Mouse (Mus musculus) lung, embryonic 15.5 days (tissue): ENCODE data around the gene Cd99l2. TPM values are rescaled to one million over a fixed set of nuclear protein-coding genes. Genes with fewer than 3 reads are reported as not detected.

Experiments used
- ATAC-seq: fragments of 200-750 bp; cut with Nextera tagmentation; 2 replicates; pipeline ENCODE4 v1.8.0; 2017; ENCODE audit warnings: moderate number of reproducible peaks, borderline replicate concordance; ENCODE audit not compliant: low FRiP score, low TSS enrichment; ENCODE audit errors: extremely low read depth
- H3K27ac ChIP-seq: fragments of 300-500 bp; sonication (generic); 2 replicates; pipeline ENCODE4 v1.5.1; 2015; ENCODE audit warnings: moderate library complexity, mild to moderate bottlenecking, inconsistent platforms
- H3K27me3 ChIP-seq: fragments of 300-500 bp; sonication (generic); 2 replicates; pipeline ENCODE4 v1.6.1; 2015; ENCODE audit warnings: inconsistent platforms
- H3K36me3 ChIP-seq: fragments of 300-500 bp; sonication (generic); 2 replicates; pipeline ENCODE4 v1.6.1; 2015; ENCODE audit warnings: inconsistent platforms
- H3K4me1 ChIP-seq: fragments of 300-500 bp; sonication (generic); 2 replicates; pipeline ENCODE4 v1.6.1; 2015; ENCODE audit warnings: inconsistent platforms
- H3K4me2 ChIP-seq: fragments of 300-500 bp; sonication (generic); 2 replicates; pipeline ENCODE4 v1.6.1; 2015; ENCODE audit warnings: inconsistent platforms, mild to moderate bottlenecking, moderate library complexity
- H3K4me3 ChIP-seq: fragments of 300-500 bp; sonication (generic); 2 replicates; pipeline ENCODE4 v1.5.1; 2015; ENCODE audit warnings: mild to moderate bottlenecking, inconsistent platforms
- H3K9ac ChIP-seq: fragments of 300-500 bp; sonication (generic); 2 replicates; pipeline ENCODE4 v1.6.1; 2015; ENCODE audit warnings: inconsistent platforms
- H3K9me3 ChIP-seq: fragments of 300-500 bp; sonication (generic); 2 replicates; pipeline ENCODE4 v1.6.1; 2016; ENCODE audit warnings: inconsistent platforms
- WGBS: fragments of 180-500 bp; shearing (Covaris S2); methylation state at CpG from one replicate; pipeline ENCODE4 v1.1.7; 2015; 5-methylcytosine and 5-hydroxymethylcytosine counted together
- polyA plus RNA-seq: library from polyadenylated mRNA; unstranded; fragments of >200 nt; fragmentation: Nextera tagmentation; extraction: Ambion mirVana; gene quantifications from 2 replicates; pipeline ENCODE4 v1.2.1, GENCODE M21; 2015

Gene Cd99l2
- polyA plus RNA-seq, 1 experiment from 2014 or later: 31.9 TPM

DNA sequence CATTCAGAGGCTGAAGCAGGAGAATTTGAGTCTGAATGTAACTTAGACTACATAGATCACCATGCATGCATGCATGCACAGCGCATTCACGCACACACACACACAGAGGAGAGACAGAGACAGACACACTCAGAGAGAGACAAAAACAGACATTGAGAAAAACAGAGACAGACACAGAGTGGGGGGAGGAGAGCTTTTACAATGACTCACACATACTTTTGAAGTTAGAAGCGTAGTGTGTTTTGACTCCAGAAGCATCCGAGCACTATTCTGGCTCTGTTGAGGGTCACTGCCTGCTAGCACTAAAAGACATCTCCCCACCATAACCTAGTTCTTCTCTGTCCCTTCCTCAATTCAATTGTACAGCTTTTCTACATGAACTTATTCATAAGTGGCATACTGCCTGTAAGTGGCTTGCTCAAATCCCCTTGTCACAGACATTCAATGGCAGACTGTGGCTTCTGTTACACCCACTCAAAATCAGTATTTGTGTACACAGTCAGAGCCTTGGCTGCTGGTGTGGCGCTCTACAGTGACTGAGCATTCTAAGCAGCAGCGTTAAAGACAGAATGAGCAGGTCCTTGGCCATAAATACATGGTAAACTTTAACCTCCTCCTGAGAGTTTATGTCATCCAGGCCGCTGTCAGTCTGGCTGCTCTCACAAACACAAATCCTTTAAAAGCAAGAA lies 28.4 kb downstream of the Cd99l2 start:
- no peak overlapping the region for H3K4me3 ChIP-seq
- WGBS: 63% methylated on average over 7 of the region's 7 CpGs
- no peaks in the 10 kb centered on the region for H3K9me3 ChIP-seq
- no peak overlapping the region for H3K4me2 ChIP-seq
- H3K27me3 ChIP-seq: no peaks in the 10 kb centered on the region
- H3K36me3 ChIP-seq: no peaks in the 10 kb centered on the region
- H3K4me1 ChIP-seq: no peaks in the 10 kb centered on the region
- no peak for ATAC-seq
- H3K9ac ChIP-seq: no peak overlapping the region
- H3K27ac ChIP-seq: no peak overlapping the region

DNA sequence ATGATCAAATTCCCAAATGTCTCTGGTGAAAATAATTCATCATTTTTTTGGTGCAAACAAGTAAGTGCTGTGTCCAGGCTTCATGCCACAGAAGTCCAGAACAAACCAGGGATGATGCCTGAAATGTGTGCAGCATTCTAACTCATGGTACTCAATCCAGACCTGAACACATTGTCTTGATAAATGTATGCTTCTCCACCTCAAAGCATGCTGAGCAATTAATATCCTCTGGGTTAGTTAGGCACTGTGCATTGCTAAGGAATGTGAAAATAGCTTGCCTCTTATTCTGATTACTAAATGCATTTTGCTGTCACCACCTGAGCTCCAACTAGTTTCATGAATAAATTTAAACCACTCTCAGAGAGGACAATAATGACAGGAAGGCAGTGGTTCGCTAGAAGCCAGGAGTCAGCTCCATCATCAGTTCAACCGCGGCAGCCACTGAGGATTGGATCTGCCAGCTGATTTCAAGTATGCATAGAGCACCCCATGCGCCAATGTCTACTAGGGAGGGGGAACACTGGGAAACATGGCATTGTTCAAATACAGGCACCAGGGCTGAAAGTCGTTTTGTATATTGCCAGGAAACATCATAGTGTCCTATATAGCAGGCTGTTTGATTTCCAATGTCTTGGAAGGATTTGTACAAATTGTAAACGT lies 36.4 kb downstream of the Cd99l2 start:
- Histone ChIP-seq H3K4me2 (no peak overlapping the region), H3K36me3 (no peaks in the 10 kb centered on the region), H3K27ac (no peak overlapping the region), H3K4me1 (no peaks in the 10 kb centered on the region), H3K9ac (no peak overlapping the region), H3K9me3 (no peaks in the 10 kb centered on the region), H3K27me3 (no peaks in the 10 kb centered on the region), H3K4me3 (no peak overlapping the region)
- no peak for ATAC-seq
- WGBS: 85% methylated on average over 6 of the region's 6 CpGs

GRCm38 (mm10) chrX:71442916-71443315 lies 49.7 kb downstream of the Cd99l2 start:
- no peaks in the 10 kb centered on the region for H3K9me3 ChIP-seq
- no peaks in the 10 kb centered on the region for H3K4me1 ChIP-seq
- 75% methylated on average over 5 of the region's 5 CpGs for WGBS
- H3K9ac ChIP-seq: no peak overlapping the region
- no peak overlapping the region for H3K4me3 ChIP-seq
- ATAC-seq: no peak
- no peaks in the 10 kb centered on the region for H3K36me3 ChIP-seq
- no peak overlapping the region for H3K4me2 ChIP-seq
- no peaks in the 10 kb centered on the region for H3K27me3 ChIP-seq
- no peak overlapping the region for H3K27ac ChIP-seq

- Histone ChIP-seq H3K4me2 (no peak overlapping the region), H3K4me3 (no peak overlapping the region), H3K27ac (no peak overlapping the region), H3K4me1 (no peaks in the 10 kb centered on the region), H3K36me3 (no peaks in the 10 kb centered on the region), H3K9me3 (no peaks in the 10 kb centered on the region), H3K9ac (no peak overlapping the region), H3K27me3 (no peaks in the 10 kb centered on the region)
- no peak for ATAC-seq
- WGBS: 86% methylated on average over 6 of the region's 6 CpGs
These were observed 53.2 kb downstream of the Cd99l2 start for GRCm38 (mm10) chrX:71439473-71439872.

GRCm38 (mm10) chrX:71435542-71435941 lies 57.1 kb downstream of the Cd99l2 start:
- 81% methylated on average over 2 of the region's 2 CpGs for WGBS
- no peaks in the 10 kb centered on the region for H3K27me3 ChIP-seq
- no peak overlapping the region for H3K27ac ChIP-seq
- H3K9me3 ChIP-seq: no peaks in the 10 kb centered on the region
- no peak for ATAC-seq
- no peaks in the 10 kb centered on the region for H3K4me1 ChIP-seq
- H3K9ac ChIP-seq: no peak overlapping the region
- no peak overlapping the region for H3K4me2 ChIP-seq
- no peak overlapping the region for H3K4me3 ChIP-seq
- H3K36me3 ChIP-seq: no peaks in the 10 kb centered on the region

DNA sequence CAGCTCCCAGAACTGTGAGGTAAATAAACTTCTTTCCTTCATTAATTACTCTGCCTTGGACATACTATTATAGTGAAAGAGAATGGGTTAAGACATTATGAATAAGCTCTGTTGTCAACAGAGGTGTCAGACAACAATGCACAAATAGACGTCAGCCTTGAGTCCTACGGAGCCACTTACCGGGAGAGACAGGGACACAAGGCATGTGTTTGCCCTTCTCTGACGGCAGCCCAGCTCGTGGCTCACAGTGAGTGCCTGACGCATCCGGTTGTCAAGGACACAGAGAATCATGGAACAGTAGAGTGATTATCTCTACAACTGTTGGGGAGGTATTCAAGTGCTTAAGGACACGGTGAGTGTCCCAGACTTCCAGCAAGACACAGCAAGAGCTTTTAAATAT lies 57.8 kb downstream of the Cd99l2 start:
- no peak overlapping the region for H3K4me2 ChIP-seq
- no peak for ATAC-seq
- no peak overlapping the region for H3K4me3 ChIP-seq
- H3K27ac ChIP-seq: no peak overlapping the region
- WGBS: 68% methylated on average over 8 of the region's 8 CpGs
- H3K9me3 ChIP-seq: no peaks in the 10 kb centered on the region
- no peaks in the 10 kb centered on the region for H3K27me3 ChIP-seq
- H3K36me3 ChIP-seq: no peaks in the 10 kb centered on the region
- H3K9ac ChIP-seq: no peak overlapping the region
- no peaks in the 10 kb centered on the region for H3K4me1 ChIP-seq

DNA sequence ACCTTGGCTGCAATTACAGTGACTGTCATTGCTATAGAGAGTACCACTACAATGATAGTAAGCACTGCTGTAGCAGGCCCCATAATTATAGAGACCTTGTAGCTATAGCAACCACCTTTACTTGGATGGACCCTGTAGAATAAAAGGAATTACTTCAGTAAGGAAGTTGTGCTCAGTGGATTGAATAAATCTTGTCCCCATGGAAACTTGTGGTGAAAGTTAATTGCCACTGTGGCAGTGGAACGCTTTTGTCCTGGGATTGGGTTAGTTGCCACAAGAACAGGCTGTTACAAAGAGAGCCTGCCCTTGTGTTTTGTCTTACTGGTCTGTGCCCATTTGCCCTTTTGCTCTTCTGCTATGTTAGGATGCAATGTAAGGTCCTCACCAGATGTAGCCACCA lies 58.2 kb downstream of the Cd99l2 start:
- Histone ChIP-seq H3K9me3 (no peaks in the 10 kb centered on the region), H3K9ac (no peak overlapping the region), H3K27ac (no peak overlapping the region), H3K27me3 (no peaks in the 10 kb centered on the region), H3K4me1 (no peaks in the 10 kb centered on the region), H3K4me3 (no peak overlapping the region), H3K36me3 (no peaks in the 10 kb centered on the region), H3K4me2 (no peak overlapping the region)
- WGBS: 89% methylated on average over 1 of the region's 1 CpGs
- no peak for ATAC-seq

- no peaks in the 10 kb centered on the region for H3K27me3 ChIP-seq
- no peak overlapping the region for H3K27ac ChIP-seq
- no peaks in the 10 kb centered on the region for H3K9me3 ChIP-seq
- H3K4me2 ChIP-seq: no peak overlapping the region
- WGBS: 83% methylated on average over 5 of the region's 5 CpGs
- no peak overlapping the region for H3K4me3 ChIP-seq
- H3K4me1 ChIP-seq: no peaks in the 10 kb centered on the region
- H3K36me3 ChIP-seq: no peaks in the 10 kb centered on the region
- no peak for ATAC-seq
- no peak overlapping the region for H3K9ac ChIP-seq
These were observed 61.7 kb downstream of the Cd99l2 start for GRCm38 (mm10) chrX:71430900-71431299.

DNA sequence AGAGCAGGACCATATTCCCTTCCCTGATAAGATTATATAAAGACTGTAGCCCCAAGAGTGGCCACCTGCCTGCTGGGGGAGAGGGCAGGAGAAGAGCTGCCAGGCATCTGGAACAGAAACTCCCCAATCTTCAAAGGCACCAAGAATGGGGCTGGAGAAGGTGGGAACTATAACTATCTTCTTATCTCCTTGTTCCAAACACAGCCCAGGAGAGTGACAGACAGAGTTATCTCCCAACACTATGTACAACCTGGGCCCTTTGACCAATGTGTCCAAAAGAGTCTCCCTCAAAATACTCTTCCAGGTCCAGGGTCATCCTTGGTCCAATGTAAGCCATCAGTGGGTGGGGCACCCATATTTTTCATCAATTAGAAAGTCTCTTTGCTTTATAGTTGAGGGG lies 65.2 kb downstream of the Cd99l2 start:
- H3K4me1 ChIP-seq: no peaks in the 10 kb centered on the region
- ATAC-seq: no peak
- no peaks in the 10 kb centered on the region for H3K36me3 ChIP-seq
- H3K27me3 ChIP-seq: no peaks in the 10 kb centered on the region
- H3K4me3 ChIP-seq: no peak overlapping the region
- H3K9ac ChIP-seq: no peak overlapping the region
- no peaks in the 10 kb centered on the region for H3K9me3 ChIP-seq
- H3K4me2 ChIP-seq: no peak overlapping the region
- H3K27ac ChIP-seq: no peak overlapping the region

DNA sequence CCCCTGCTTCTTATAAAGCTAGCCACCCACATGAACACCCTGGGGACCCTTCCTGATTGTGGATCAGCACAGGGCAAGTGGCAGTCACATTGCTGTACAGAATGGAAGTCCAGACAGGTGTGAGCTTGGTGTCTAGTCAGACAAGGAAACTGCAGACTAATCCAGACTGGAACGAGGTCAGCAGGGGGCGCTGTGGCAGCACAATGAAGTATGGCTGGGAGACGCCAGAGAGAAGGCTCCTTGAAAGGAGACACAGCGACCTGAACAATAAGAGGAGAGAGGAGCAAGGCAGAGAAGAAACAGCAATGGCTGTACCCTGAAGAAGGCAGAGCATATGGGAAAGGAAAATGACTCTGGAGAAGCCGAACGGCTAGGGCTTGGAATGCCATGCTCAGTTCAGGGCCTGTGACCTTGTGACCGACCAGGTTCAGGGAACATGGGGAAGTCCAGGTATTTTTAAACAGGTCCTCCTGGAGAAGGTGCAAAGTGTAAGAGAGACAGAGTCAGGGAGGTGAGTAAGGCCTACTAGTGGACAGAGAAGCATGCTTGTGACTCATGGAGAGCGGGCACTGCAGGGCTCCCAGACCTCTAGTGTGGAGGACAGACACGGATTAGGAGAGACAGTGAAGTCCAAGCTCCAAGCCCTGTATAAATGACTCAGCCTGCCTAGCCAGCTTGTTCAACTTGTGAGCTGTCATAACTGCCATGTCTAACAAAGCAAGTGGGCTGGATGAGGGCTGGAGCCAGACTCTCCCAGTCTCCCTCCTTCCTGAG lies 66.7 kb downstream of the Cd99l2 start:
- H3K9ac ChIP-seq: no peak overlapping the region
- no peaks in the 10 kb centered on the region for H3K9me3 ChIP-seq
- ATAC-seq: no peak
- 37% methylated on average over 9 of the region's 9 CpGs for WGBS
- no peaks in the 10 kb centered on the region for H3K27me3 ChIP-seq
- H3K36me3 ChIP-seq: no peaks in the 10 kb centered on the region
- H3K4me1 ChIP-seq: no peaks in the 10 kb centered on the region
- no peak overlapping the region for H3K27ac ChIP-seq
- no peak overlapping the region for H3K4me3 ChIP-seq
- H3K4me2 ChIP-seq: no peak overlapping the region

GRCm38 (mm10) chrX:71424852-71425251 lies 67.8 kb downstream of the Cd99l2 start:
- Histone ChIP-seq H3K4me3 (no peak overlapping the region), H3K9ac (no peak overlapping the region), H3K4me2 (no peak overlapping the region), H3K9me3 (no peaks in the 10 kb centered on the region), H3K4me1 (no peaks in the 10 kb centered on the region), H3K27ac (no peak overlapping the region), H3K36me3 (no peaks in the 10 kb centered on the region), H3K27me3 (no peaks in the 10 kb centered on the region)
- 56% methylated on average over 1 of the region's 1 CpGs for WGBS
- ATAC-seq: no peak

GRCm38 (mm10) chrX:71413616-71414015 lies 79.0 kb downstream of the Cd99l2 start:
- Histone ChIP-seq H3K9me3 (no peaks in the 10 kb centered on the region), H3K27me3 (no peaks in the 10 kb centered on the region), H3K36me3 (no peaks in the 10 kb centered on the region), H3K4me3 (no peak overlapping the region), H3K4me1 (no peaks in the 10 kb centered on the region), H3K4me2 (no peak overlapping the region), H3K9ac (no peak overlapping the region), H3K27ac (no peak overlapping the region)
- WGBS: 84% methylated on average over 4 of the region's 4 CpGs
- no peak for ATAC-seq
